ENCODE assay signal across 9 mouse cellular contexts in genomic region chr10:42247125-42247816, GRCm38 (mm10). TPM values are rescaled to one million over a fixed set of nuclear protein-coding genes. Genes with fewer than 3 reads are reported as not detected.
DNase-seq lines count a peak whose midpoint lies in the region; ATAC-seq lines count a peak whose summit lies in the region.
"Had no signal": no experiment of that assay in that cellular context is flagged by ENCODE, and none has a peak within 500 bp of the region (broad histone marks: within the 10 kb centered on the region; RNA-seq: fewer than 3 reads in every experiment).

No protein-coding gene starts in this region.

- ATAC-seq in kidney, embryonic 15.5 days (replicated peaks; ENCODE audit: low FRiP score), result no peak
- no peak for ATAC-seq in embryonic facial prominence, embryonic 12.5 days (ENCODE audit: insufficient number of reproducible peaks, insufficient read depth, low FRiP score, low TSS enrichment)
- no peak for ATAC-seq in midbrain, embryonic 13.5 days

- H3K9me3 ChIP-seq in kidney, embryonic 15.5 days (replicated peaks), result no peaks in the 10 kb centered on the region
- H3K9me3 ChIP-seq in embryonic facial prominence, embryonic 12.5 days, result no peaks in the 10 kb centered on the region
- no peaks in the 10 kb centered on the region for H3K9me3 ChIP-seq in midbrain, embryonic 13.5 days
- H3K9me3 ChIP-seq: neural tube, embryonic 13.5 days had no signal

- H3K27me3 ChIP-seq in kidney, embryonic 15.5 days, result no peaks in the 10 kb centered on the region
- no peaks in the 10 kb centered on the region for H3K27me3 ChIP-seq in embryonic facial prominence, embryonic 12.5 days
- H3K27me3 ChIP-seq in midbrain, embryonic 13.5 days, result no peaks in the 10 kb centered on the region
- H3K27me3 ChIP-seq: neural tube, embryonic 13.5 days had no signal

- H3K36me3 ChIP-seq in kidney, embryonic 15.5 days, result 0 out of 2 replicates have a peak, but pooled peaks cover 5% of the 10 kb centered on the region
- H3K36me3 ChIP-seq in embryonic facial prominence, embryonic 12.5 days, result no peaks in the 10 kb centered on the region
- no peaks in the 10 kb centered on the region for H3K36me3 ChIP-seq in midbrain, embryonic 13.5 days
- H3K36me3 ChIP-seq: neural tube, embryonic 13.5 days had no signal

- peaks cover 55% of the 10 kb centered on the region for H3K4me1 ChIP-seq in kidney, embryonic 15.5 days
- peaks cover 64% of the 10 kb centered on the region for H3K4me1 ChIP-seq in embryonic facial prominence, embryonic 12.5 days
- peaks cover 18% of the 10 kb centered on the region; the same call in 1 of the 2 replicates for H3K4me1 ChIP-seq in midbrain, embryonic 13.5 days (replicated peaks)

- DNase-seq in kidney, postnatal 10 days, result no peak
- peak; percentile 52 to 58 for DNase-seq in heart, postnatal 14 days
- peak; percentile 37 for DNase-seq in lung, postnatal 14 days
- DNase-seq in right cerebral cortex, adult 18-20 months, result no peak
- DNase-seq in frontal cortex, postnatal 25 days (ENCODE audit: low spot score in 2 of 2), result no peak

- H3K27ac ChIP-seq in kidney, embryonic 15.5 days, result peak overlapping the region; percentile 37; the same call in 1 of the 2 replicates
- H3K27ac ChIP-seq in embryonic facial prominence, embryonic 12.5 days, result peak overlapping the region; percentile 18
- H3K27ac ChIP-seq in midbrain, embryonic 13.5 days, result no peak overlapping the region
- H3K27ac ChIP-seq: neural tube, embryonic 13.5 days had no signal

- WGBS in kidney, embryonic 15.5 days, result 57% methylated on average over 11 of the region's 11 CpGs
- WGBS in embryonic facial prominence, embryonic 12.5 days, result 63% methylated on average over 11 of the region's 11 CpGs
- WGBS in midbrain, embryonic 13.5 days, result 86% methylated on average over 11 of the region's 11 CpGs

- no peak overlapping the region for H3K4me3 ChIP-seq in kidney, embryonic 15.5 days (replicated peaks)
- no peak overlapping the region for H3K4me3 ChIP-seq in embryonic facial prominence, embryonic 12.5 days
- no peak overlapping the region for H3K4me3 ChIP-seq in midbrain, embryonic 13.5 days (replicated peaks)
- H3K4me3 ChIP-seq: neural tube, embryonic 13.5 days had no signal

- no peak overlapping the region for H3K9ac ChIP-seq in kidney, embryonic 15.5 days
- no peak overlapping the region for H3K9ac ChIP-seq in embryonic facial prominence, embryonic 12.5 days
- no peak overlapping the region for H3K9ac ChIP-seq in midbrain, embryonic 13.5 days (replicated peaks)
- H3K9ac ChIP-seq: neural tube, embryonic 13.5 days had no signal

- intact Hi-C loops in heart, postnatal 14 days (cut with DNase I), result no loop called here

- no peak overlapping the region for H3K4me2 ChIP-seq in kidney, embryonic 15.5 days
- H3K4me2 ChIP-seq in embryonic facial prominence, embryonic 12.5 days (replicated peaks), result no peak overlapping the region
- H3K4me2 ChIP-seq in midbrain, embryonic 13.5 days (replicated peaks), result no peak overlapping the region
- H3K4me2 ChIP-seq: neural tube, embryonic 13.5 days had no signal

RNA-seq across cellular contexts. Expression of gene Foxo3, which starts 29.3 kb away (rescaled TPM):
- polyA plus RNA-seq in kidney, embryonic 15.5 days (2015; fragmentation: Nextera tagmentation; extraction: Ambion mirVana), result 6.1 and 7.0 TPM in 2 replicates
- polyA plus RNA-seq in embryonic facial prominence, embryonic 12.5 days (2016; fragmentation: Nextera tagmentation; extraction: Ambion mirVana), result 5.9 and 6.5 TPM in 2 replicates
- total RNA-seq in heart, postnatal 14 days (2021), result 10 to 100 TPM; 78.4 to 83.4 TPM
- 3.5 TPM in 2 replicates for polyA plus RNA-seq in midbrain, embryonic 13.5 days (2015; fragmentation: Nextera tagmentation; extraction: Ambion mirVana)

Comparison
In these comparisons a context has a peak if more than half of its experiments do, and no peak if none do; other contexts are left out.
1. DNase-seq: peak in heart, postnatal 14 days (2 of 2) and lung, postnatal 14 days (single experiment); none in kidney, postnatal 10 days (single experiment), right cerebral cortex, adult 18-20 months (single experiment) and frontal cortex, postnatal 25 days (0 of 2).